Comparison of ENCODE assay signal across 8 mouse cellular contexts in genomic region chr12:21135651-21136461, GRCm38 (mm10).
A peak's percentile ranks its signal among the peaks of the same experiment; 100 is the strongest.
DNase-seq lines count a peak whose midpoint lies in the region; ATAC-seq and TF ChIP-seq lines count a peak whose summit lies in the region.

No protein-coding gene starts in this region.

- no peaks in the 10 kb centered on the region for H3K36me3 ChIP-seq in midbrain, embryonic 13.5 days
- H3K36me3 ChIP-seq in midbrain, embryonic 11.5 days (ENCODE audit: control insufficient read depth, insufficient read depth, low read length): no peaks in the 10 kb centered on the region
- no peaks in the 10 kb centered on the region for H3K36me3 ChIP-seq in embryonic facial prominence, embryonic 10.5 days (replicated peaks)
- no peaks in the 10 kb centered on the region for H3K36me3 ChIP-seq in heart, postnatal 0 days (replicated peaks; ENCODE audit: control insufficient read depth, insufficient read depth, low read length)
- H3K36me3 ChIP-seq in liver, embryonic 11.5 days (ENCODE audit: control insufficient read depth, insufficient read depth, low read length): no peaks in the 10 kb centered on the region
- no peaks in the 10 kb centered on the region for H3K36me3 ChIP-seq in thymus, adult 2 months (ENCODE audit: control insufficient read depth, insufficient read depth, low read length)

- H3K4me1 ChIP-seq in midbrain, embryonic 13.5 days (replicated peaks): peaks cover 76% of the 10 kb centered on the region
- H3K4me1 ChIP-seq in midbrain, embryonic 11.5 days (ENCODE audit: control insufficient read depth, insufficient read depth, low read length): peaks cover 15% of the 10 kb centered on the region
- H3K4me1 ChIP-seq in embryonic facial prominence, embryonic 10.5 days: peaks cover 84% of the 10 kb centered on the region
- H3K4me1 ChIP-seq in heart, postnatal 0 days (ENCODE audit: control insufficient read depth, insufficient read depth): peaks cover 39% of the 10 kb centered on the region
- H3K4me1 ChIP-seq in liver, embryonic 11.5 days (replicated peaks; ENCODE audit: control insufficient read depth, insufficient read depth, low read length): peaks cover 58% of the 10 kb centered on the region
- peaks cover 13% of the 10 kb centered on the region for H3K4me1 ChIP-seq in thymus, adult 2 months (replicated peaks; ENCODE audit: control insufficient read depth, insufficient read depth, low read length)

- H3K9ac ChIP-seq in midbrain, embryonic 13.5 days (replicated peaks): no peak overlapping the region
- H3K9ac ChIP-seq in midbrain, embryonic 11.5 days (ENCODE audit: low read length): no peak overlapping the region
- no peak overlapping the region for H3K9ac ChIP-seq in heart, postnatal 0 days (replicated peaks; ENCODE audit: low read depth, low read length)
- peak overlapping the region; percentile 18; the same call in 1 of the 2 replicates for H3K9ac ChIP-seq in liver, embryonic 11.5 days (ENCODE audit: low read depth, low read length)

- H3K27me3 ChIP-seq in midbrain, embryonic 13.5 days: no peaks in the 10 kb centered on the region
- no peaks in the 10 kb centered on the region for H3K27me3 ChIP-seq in midbrain, embryonic 11.5 days (ENCODE audit: control insufficient read depth, insufficient read depth, low read length)
- no peaks in the 10 kb centered on the region for H3K27me3 ChIP-seq in embryonic facial prominence, embryonic 10.5 days (replicated peaks; ENCODE audit: low read depth, poor library complexity, severe bottlenecking)
- H3K27me3 ChIP-seq in heart, postnatal 0 days (ENCODE audit: control insufficient read depth, insufficient read depth, low read length): no peaks in the 10 kb centered on the region
- H3K27me3 ChIP-seq in liver, embryonic 11.5 days (replicated peaks; ENCODE audit: control insufficient read depth, insufficient read depth, low read length): no peaks in the 10 kb centered on the region
- H3K27me3 ChIP-seq in thymus, adult 2 months (ENCODE audit: control insufficient read depth, insufficient read depth, low read length): no peaks in the 10 kb centered on the region

- no peaks in the 10 kb centered on the region for H3K9me3 ChIP-seq in midbrain, embryonic 13.5 days
- no peaks in the 10 kb centered on the region for H3K9me3 ChIP-seq in midbrain, embryonic 11.5 days (ENCODE audit: control insufficient read depth, low read length)
- no peaks in the 10 kb centered on the region for H3K9me3 ChIP-seq in embryonic facial prominence, embryonic 10.5 days
- H3K9me3 ChIP-seq in heart, postnatal 0 days (replicated peaks; ENCODE audit: control insufficient read depth, low read length): no peaks in the 10 kb centered on the region
- H3K9me3 ChIP-seq in liver, embryonic 11.5 days (ENCODE audit: control insufficient read depth, low read length): no peaks in the 10 kb centered on the region

- WGBS in midbrain, embryonic 13.5 days: 80% methylated on average over 8 of the region's 8 CpGs
- WGBS in midbrain, embryonic 11.5 days: 82% methylated on average over 8 of the region's 8 CpGs
- 49% methylated on average over 8 of the region's 8 CpGs for WGBS in embryonic facial prominence, embryonic 10.5 days
- WGBS in heart, postnatal 0 days: 21% methylated on average over 8 of the region's 8 CpGs
- WGBS in liver, embryonic 11.5 days: 30% methylated on average over 8 of the region's 8 CpGs
- WGBS in thymus, adult 2 months: 90% methylated on average over 8 of the region's 8 CpGs

- peak overlapping the region; percentile 14; the same call in 1 of the 2 replicates for H3K27ac ChIP-seq in midbrain, embryonic 13.5 days
- no peak overlapping the region for H3K27ac ChIP-seq in midbrain, embryonic 11.5 days (ENCODE audit: low read depth, low read length)
- H3K27ac ChIP-seq in embryonic facial prominence, embryonic 10.5 days (replicated peaks): no peak overlapping the region; the same call in none of the 2 replicates
- peak overlapping the region; percentile 72 for H3K27ac ChIP-seq in heart, postnatal 0 days (ENCODE audit: low read depth)
- peak overlapping the region; percentile 44 for H3K27ac ChIP-seq in liver, embryonic 11.5 days (ENCODE audit: low read depth, low read length)
- H3K27ac ChIP-seq in thymus, adult 2 months (ENCODE audit: control insufficient read depth, insufficient read depth, low read length): no peak overlapping the region

- TF ChIP-seq POLR2A in thymus, adult 2 months (IDR thresholded peaks at IDR 0.05; ENCODE audit: control insufficient read depth, extremely low read depth, insufficient read depth, low read length, poor library complexity): no peak

- no peak for TF ChIP-seq CTCF in heart, postnatal 0 days (IDR thresholded peaks at IDR 0.05; ENCODE audit: low read depth)
- no peak for TF ChIP-seq CTCF in thymus, adult 2 months (IDR thresholded peaks at IDR 0.05; ENCODE audit: borderline replicate concordance, control insufficient read depth, extremely low read depth, insufficient read depth, low read length, poor library complexity)

- H3K4me3 ChIP-seq in midbrain, embryonic 13.5 days (replicated peaks): no peak overlapping the region
- H3K4me3 ChIP-seq in midbrain, embryonic 11.5 days (ENCODE audit: low read depth, low read length): no peak overlapping the region
- no peak overlapping the region for H3K4me3 ChIP-seq in embryonic facial prominence, embryonic 10.5 days
- no peak overlapping the region for H3K4me3 ChIP-seq in heart, postnatal 0 days (ENCODE audit: low read depth, low read length)
- no peak overlapping the region for H3K4me3 ChIP-seq in liver, embryonic 11.5 days (ENCODE audit: low read depth, low read length)
- no peak overlapping the region for H3K4me3 ChIP-seq in thymus, adult 2 months (ENCODE audit: control insufficient read depth, insufficient read depth, low read length)

- no peak for DNase-seq in midbrain, embryonic 11.5 days (ENCODE audit: low spot score, missing footprints)
- DNase-seq in embryonic facial prominence, embryonic 10.5 days (ENCODE audit: low spot score): peak; percentile 39
- DNase-seq in heart, postnatal 0 days (ENCODE audit: low spot score): peak; percentile 70
- no peak for DNase-seq in liver, embryonic 11.5 days (ENCODE audit: low spot score)
- DNase-seq in thymus, adult 2 months: no peak
- DNase-seq in urinary bladder, postnatal 25 days (ENCODE audit: low spot score): no peak
- DNase-seq in layer of hippocampus, postnatal 25 days (ENCODE audit: extremely low spot score in 1 of 2, low spot score in 1 of 2): no peak

- ATAC-seq in midbrain, embryonic 13.5 days: peak; percentile 14; the same call in 1 of the 2 replicates
- ATAC-seq in midbrain, embryonic 11.5 days (ENCODE audit: low FRiP score): no peak
- ATAC-seq in heart, postnatal 0 days (ENCODE audit: insufficient read depth, low read depth): peak; percentile 75
- ATAC-seq in liver, embryonic 11.5 days (replicated peaks; ENCODE audit: low FRiP score): peak; percentile 63

- TF ChIP-seq EP300 in heart, postnatal 0 days (IDR thresholded peaks at IDR 0.05; ENCODE audit: low read depth): peak; percentile 89

- no peak overlapping the region for H3K4me2 ChIP-seq in midbrain, embryonic 13.5 days (replicated peaks)
- H3K4me2 ChIP-seq in midbrain, embryonic 11.5 days: no peak overlapping the region
- H3K4me2 ChIP-seq in heart, postnatal 0 days (ENCODE audit: low read depth, low read length): no peak overlapping the region
- H3K4me2 ChIP-seq in liver, embryonic 11.5 days: peak overlapping the region; percentile 20

Comparison
In these comparisons a context has a peak if more than half of its experiments do, and no peak if none do; other contexts are left out.
1. H3K27ac ChIP-seq: peak in midbrain, embryonic 13.5 days (single experiment), heart, postnatal 0 days (single experiment) and liver, embryonic 11.5 days (single experiment); none in midbrain, embryonic 11.5 days (single experiment), embryonic facial prominence, embryonic 10.5 days (single experiment) and thymus, adult 2 months (single experiment).
2. DNase-seq: peak in embryonic facial prominence, embryonic 10.5 days (single experiment) and heart, postnatal 0 days (single experiment); none in midbrain, embryonic 11.5 days (single experiment), liver, embryonic 11.5 days (single experiment), thymus, adult 2 months (single experiment), urinary bladder, postnatal 25 days (single experiment) and layer of hippocampus, postnatal 25 days (0 of 2).